Mouse (Mus musculus) kidney, postnatal 36 days (tissue): ENCODE data around the gene Bsg.

Experiments
- DNase-seq, 2 experiments: peaks; one replicate each; pipeline ENCODE4 v3.0.0; 2021 to 2022; ENCODE audit warnings: mixed read lengths in 2 of 2

Gene Bsg

GRCm38 (mm10) chr10:79704065-79704969, at the start of gene Bsg:
Gene Bsg (plus strand): TSS chr10:79704491.
- peak; percentile 99 to 100 for DNase-seq

GRCm38 (mm10) chr10:79654946-79655395, 49.3 kb upstream of the Bsg start:
- DNase-seq, result no peak

- peak in 1 of 2 experiments; percentile 57 for DNase-seq
Measured at GRCm38 (mm10) chr10:79658829-79659228, 45.5 kb upstream of the Bsg start.

- DNase-seq, result peak in 1 of 2 experiments; percentile 36
Measured at GRCm38 (mm10) chr10:79660298-79660697, 44.0 kb upstream of the Bsg start.

- no peak for DNase-seq
Measured at GRCm38 (mm10) chr10:79661861-79662260, 42.4 kb upstream of the Bsg start.

- peak; percentile 61 to 88 for DNase-seq
Measured at GRCm38 (mm10) chr10:79664131-79664665, 40.1 kb upstream of the Bsg start, which contains the start of gene Madcam1. Gene Madcam1 (plus strand): TSS chr10:79664559.

- DNase-seq, result no peak
Measured at GRCm38 (mm10) chr10:79665051-79665450, 39.2 kb upstream of the Bsg start.

- DNase-seq, result no peak
Measured at GRCm38 (mm10) chr10:79666493-79666892, 37.8 kb upstream of the Bsg start.

GRCm38 (mm10) chr10:79668076-79668475, 36.2 kb upstream of the Bsg start:
- DNase-seq, result no peak

- DNase-seq, result peak; percentile 91 to 92
Measured at GRCm38 (mm10) chr10:79668771-79669575, 35.3 kb upstream of the Bsg start, which contains the start of gene Tpgs1. Gene Tpgs1 (plus strand): TSS chr10:79669369.

- DNase-seq, result peak; percentile 65 to 88
Measured at GRCm38 (mm10) chr10:79669576-79670057, 34.7 kb upstream of the Bsg start.

GRCm38 (mm10) chr10:79670071-79670888, 34.0 kb upstream of the Bsg start:
- no peak for DNase-seq

- no peak for DNase-seq
Measured at GRCm38 (mm10) chr10:79671396-79672087, 32.7 kb upstream of the Bsg start.

- DNase-seq, result peak in 1 of 2 experiments; percentile 33
Measured at GRCm38 (mm10) chr10:79672088-79672455, 32.2 kb upstream of the Bsg start.

- no peak for DNase-seq
Measured at GRCm38 (mm10) chr10:79673054-79673453, 31.2 kb upstream of the Bsg start.

- no peak for DNase-seq
Measured at GRCm38 (mm10) chr10:79675346-79676035, 28.8 kb upstream of the Bsg start.

- DNase-seq, result no peak
Measured at GRCm38 (mm10) chr10:79680606-79681495, 23.4 kb upstream of the Bsg start.

- DNase-seq, result peak; percentile 99 to 100
Measured at GRCm38 (mm10) chr10:79681591-79682245, 22.6 kb upstream of the Bsg start, which contains the start of gene Cdc34. Gene Cdc34 (plus strand): TSS chr10:79682195.

GRCm38 (mm10) chr10:79682551-79682915, 21.8 kb upstream of the Bsg start:
- peak in 1 of 2 experiments; percentile 43 for DNase-seq
